Mouse (Mus musculus): ENCODE measurements around the gene Jakmip3.

DNA sequence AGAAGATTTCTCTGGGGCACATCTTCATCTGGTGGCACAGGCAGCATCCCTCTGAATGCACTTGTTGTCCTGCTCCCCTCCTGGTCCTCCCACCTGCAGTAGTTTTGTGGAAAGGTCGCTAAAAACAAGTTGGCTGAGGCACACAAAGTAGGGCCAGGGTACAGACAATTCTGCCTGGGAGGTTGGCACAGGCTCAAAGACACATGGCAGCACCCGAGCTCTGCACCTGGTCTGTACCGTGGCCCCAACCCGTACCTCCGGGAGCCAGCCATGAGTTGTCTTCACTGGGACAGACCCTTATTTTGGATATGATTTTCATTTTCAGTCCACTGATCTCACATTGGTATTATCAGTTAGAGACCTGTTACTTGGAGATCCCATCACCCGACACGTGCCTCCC is 1.5 kb upstream of the Jakmip3 start:
- TF ChIP-seq CTCF (IDR thresholded peaks at IDR 0.05; ENCODE audit: borderline replicate concordance, insufficient read depth, low read length) (no peak), POLR2A (IDR thresholded peaks at IDR 0.05; ENCODE audit: low read depth, low read length) (no peak)
